Mouse (Mus musculus) bone marrow, adult 2 months (tissue): ENCODE data around the gene Slc2a4.

ENCODE experiments used
- CTCF ChIP-seq: fragments of 200-500 bp; IDR thresholded peaks from 2 replicates; pipeline ENCODE4 v1.5.1; 2011; ENCODE audit warnings: low read length, control low read depth; ENCODE audit not compliant: control insufficient read depth, insufficient read depth
- POLR2A ChIP-seq: fragments of 200-500 bp; IDR thresholded peaks from 2 replicates; pipeline ENCODE4 v1.6.1; 2011; ENCODE audit warnings: low read depth, mild to moderate bottlenecking, control low read depth, low read length, borderline replicate concordance; ENCODE audit not compliant: control insufficient read depth

GRCm38 (mm10) chr11:69894671-69895070 is 53.3 kb downstream of the Slc2a4 start:
- TF ChIP-seq CTCF (peak; percentile 11; the same call in 1 of the 2 replicates), POLR2A (peak; percentile 28; the same call in 1 of the 2 replicates)
